Mouse (Mus musculus) kidney, postnatal 0 days (tissue): ENCODE measurements around the gene Trpm7. TPM values are rescaled to one million over a fixed set of nuclear protein-coding genes. Genes with fewer than 3 reads are reported as not detected.

Experiments
- ATAC-seq: fragments of 200-750 bp; cut with Nextera tagmentation; replicated peaks from 2 replicates; pipeline ENCODE4 v1.8.0; 2017; ENCODE audit warnings: low read depth, moderate number of reproducible peaks, moderate TSS enrichment, moderate library complexity; ENCODE audit not compliant: low FRiP score
- DNase-seq: peaks from one replicate; pipeline ENCODE4 v3.0.0-alpha.2; 2016; ENCODE audit warnings: low spot score
- H3K27ac ChIP-seq: fragments of 300-500 bp; sonication (generic); 2 replicates; pipeline ENCODE4 v1.5.1; 2014; ENCODE audit warnings: mild to moderate bottlenecking
- H3K27me3 ChIP-seq: fragments of 300-500 bp; sonication (generic); 2 replicates; pipeline ENCODE4 v1.6.1; 2014; ENCODE audit warnings: low read length, mixed read lengths; ENCODE audit not compliant: insufficient read depth
- H3K36me3 ChIP-seq: fragments of 300-500 bp; sonication (generic); 2 replicates; pipeline ENCODE4 v1.6.1; 2014; ENCODE audit warnings: low read length, mixed read lengths; ENCODE audit not compliant: insufficient read depth
- H3K4me1 ChIP-seq: fragments of 300-500 bp; sonication (generic); replicated peaks from 2 replicates; pipeline ENCODE4 v1.6.1; 2014; ENCODE audit warnings: antibody characterized with exemption, low read length, mixed read lengths; ENCODE audit not compliant: insufficient read depth
- H3K4me2 ChIP-seq: fragments of 300-500 bp; sonication (generic); 2 replicates; pipeline ENCODE4 v1.6.1; 2014; ENCODE audit warnings: mild to moderate bottlenecking, low read length, moderate library complexity, mixed read lengths
- H3K4me3 ChIP-seq: fragments of 300-500 bp; sonication (generic); replicated peaks from 2 replicates; pipeline ENCODE4 v1.5.1; 2014; ENCODE audit warnings: low read depth, low read length
- H3K9ac ChIP-seq: fragments of 300-500 bp; sonication (generic); 2 replicates; pipeline ENCODE4 v1.6.1; 2014; ENCODE audit warnings: low read depth, low read length
- H3K9me3 ChIP-seq: fragments of 300-500 bp; sonication (generic); replicated peaks from 2 replicates; pipeline ENCODE4 v1.6.1; 2016; ENCODE audit warnings: low read length, inconsistent platforms, mixed read lengths
- CTCF ChIP-seq: IDR thresholded peaks from 2 replicates; pipeline ENCODE4 v1.5.1; 2016; ENCODE audit warnings: antibody characterized with exemption, low read depth, mild to moderate bottlenecking, moderate library complexity
- WGBS: fragments of 180-500 bp; shearing (Covaris S2); extraction: QIAGEN DNeasy Blood & Tissue Kit; methylation state at CpG from one replicate; pipeline ENCODE4 v1.1.7; 2014; 5-methylcytosine and 5-hydroxymethylcytosine counted together
- polyA plus RNA-seq: library from polyadenylated mRNA; unstranded; fragments of >200 nt; fragmentation: Nextera tagmentation; extraction: Ambion mirVana; gene quantifications from 2 replicates; pipeline ENCODE4 v1.2.1, GENCODE M21; 2015

Trpm7 gene
- polyA plus RNA-seq, 1 experiment from 2014 or later = 41.2 TPM

- no peaks in the 10 kb centered on the region for H3K4me1 ChIP-seq
- DNase-seq (peak; percentile 7), ATAC-seq (no peak)
- H3K4me3 ChIP-seq = no peak overlapping the region
- 81% methylated on average over 3 of the region's 3 CpGs for WGBS
- no peaks in the 10 kb centered on the region for H3K9me3 ChIP-seq
- no peak overlapping the region for H3K9ac ChIP-seq
- TF ChIP-seq CTCF = peak; percentile 59
- H3K27me3 ChIP-seq = no peaks in the 10 kb centered on the region
- peaks cover 37% of the 10 kb centered on the region for H3K36me3 ChIP-seq
- H3K4me2 ChIP-seq = no peak overlapping the region
- H3K27ac ChIP-seq = no peak overlapping the region
Observed at GRCm38 (mm10) chr2:126795708-126796107, 80.3 kb downstream of the Trpm7 start.

GRCm38 (mm10) chr2:126792611-126793010 is 83.4 kb downstream of the Trpm7 start:
- Histone ChIP-seq H3K4me1 (peaks cover 5% of the 10 kb centered on the region), H3K27me3 (no peaks in the 10 kb centered on the region), H3K9me3 (no peaks in the 10 kb centered on the region), H3K27ac (no peak overlapping the region), H3K4me2 (no peak overlapping the region), H3K4me3 (no peak overlapping the region), H3K36me3 (peaks cover 29% of the 10 kb centered on the region), H3K9ac (no peak overlapping the region)
- DNase-seq (no peak), ATAC-seq (no peak)
- 76% methylated on average over 5 of the region's 5 CpGs for WGBS
- no peak for TF ChIP-seq CTCF

GRCm38 (mm10) chr2:126787721-126788342 is 88.2 kb downstream of the Trpm7 start:
- no peak overlapping the region for H3K9ac ChIP-seq
- H3K4me3 ChIP-seq = no peak overlapping the region
- DNase-seq (peak; percentile 27), ATAC-seq (peak; percentile 82)
- peaks cover 14% of the 10 kb centered on the region for H3K36me3 ChIP-seq
- H3K4me1 ChIP-seq = peaks cover 7% of the 10 kb centered on the region
- 11% methylated on average over 9 of the region's 9 CpGs for WGBS
- peak overlapping the region; percentile 47 for H3K27ac ChIP-seq
- no peaks in the 10 kb centered on the region for H3K9me3 ChIP-seq
- no peaks in the 10 kb centered on the region for H3K27me3 ChIP-seq
- TF ChIP-seq CTCF = no peak
- 0 out of 2 replicates have a peak overlapping the region, but pooled peaks have one; percentile 15 for H3K4me2 ChIP-seq

- Histone ChIP-seq H3K36me3 (no peaks in the 10 kb centered on the region), H3K4me1 (peaks cover 7% of the 10 kb centered on the region), H3K4me3 (no peak within 1 kb of the TSS), H3K4me2 (no peak within 1 kb of the TSS), H3K9me3 (no peaks in the 10 kb centered on the region), H3K27ac (no peak within 1 kb of the TSS), H3K27me3 (no peaks in the 10 kb centered on the region), H3K9ac (no peak within 1 kb of the TSS)
- 66% methylated on average over 4 of the region's 4 CpGs for WGBS
- TF ChIP-seq CTCF = no peak
- DNase-seq (no peak), ATAC-seq (no peak)
Observed at GRCm38 (mm10) chr2:126783370-126783769, 92.7 kb downstream of the Trpm7 start, which contains the start of gene Usp50. Usp50 (minus strand) TSS chr2:126783470.

- H3K4me1 ChIP-seq = 0 out of 2 replicates have a peak, but pooled peaks cover under 1% of the 10 kb centered on the region
- DNase-seq (peak; percentile 79), ATAC-seq (no peak)
- H3K9me3 ChIP-seq = no peaks in the 10 kb centered on the region
- no peak overlapping the region for H3K4me2 ChIP-seq
- TF ChIP-seq CTCF = peak; percentile 66
- no peak overlapping the region for H3K4me3 ChIP-seq
- H3K36me3 ChIP-seq = no peaks in the 10 kb centered on the region
- H3K9ac ChIP-seq = no peak overlapping the region
- no peaks in the 10 kb centered on the region for H3K27me3 ChIP-seq
- WGBS = 85% methylated on average over 3 of the region's 3 CpGs
- no peak overlapping the region for H3K27ac ChIP-seq
Observed at GRCm38 (mm10) chr2:126782433-126782832, 93.6 kb downstream of the Trpm7 start.

- H3K27ac ChIP-seq = no peak overlapping the region
- TF ChIP-seq CTCF = no peak
- no peak overlapping the region for H3K4me3 ChIP-seq
- ATAC-seq (no peak), DNase-seq (no peak)
- 83% methylated on average over 1 of the region's 1 CpGs for WGBS
- no peak overlapping the region for H3K9ac ChIP-seq
- H3K4me2 ChIP-seq = no peak overlapping the region
- H3K9me3 ChIP-seq = no peaks in the 10 kb centered on the region
- H3K27me3 ChIP-seq = no peaks in the 10 kb centered on the region
- H3K36me3 ChIP-seq = no peaks in the 10 kb centered on the region
- no peaks in the 10 kb centered on the region for H3K4me1 ChIP-seq
Observed at GRCm38 (mm10) chr2:126781478-126781877, 94.6 kb downstream of the Trpm7 start.
